In genomic region chr4:132291056-132291455, GRCm38 (mm10) we compare ENCODE assay signal across 22 mouse cellular contexts. TPM values are rescaled to one million over a fixed set of nuclear protein-coding genes. Genes with fewer than 3 reads are reported as not detected.
"Had no signal": no experiment of that assay in that cellular context is flagged by ENCODE, and none has a peak within 500 bp of the region (broad histone marks: within the 10 kb centered on the region; RNA-seq: fewer than 3 reads in every experiment).

No protein-coding gene starts in this region.

- H3K4me1 ChIP-seq: midbrain, embryonic 10.5 days; midbrain, embryonic 13.5 days; neural tube, embryonic 13.5 days; neural tube, embryonic 15.5 days; stomach, embryonic 15.5 days had no signal

- H3K27ac ChIP-seq: midbrain, embryonic 10.5 days; midbrain, embryonic 13.5 days; neural tube, embryonic 13.5 days; neural tube, embryonic 15.5 days; stomach, embryonic 15.5 days; stomach, postnatal 0 days had no signal

- DNase-seq: lung, adult 18-20 months; lung, embryonic 14.5 days; lung, postnatal 10 days; lung, postnatal 4 days; retina, postnatal 1 day; right cerebral cortex, adult 18-20 months; right cerebral cortex, postnatal 25 days; right cerebral cortex, postnatal 4 days; spleen, adult 18-20 months; thymus, adult 2 months; thymus, postnatal 25 days; thymus, postnatal 4 days had no signal

- H3K9me3 ChIP-seq: midbrain, embryonic 13.5 days; neural tube, embryonic 13.5 days; neural tube, embryonic 15.5 days had no signal

- H3K4me3 ChIP-seq: midbrain, embryonic 10.5 days; midbrain, embryonic 13.5 days; myocyte; neural tube, embryonic 13.5 days; neural tube, embryonic 15.5 days; stomach, embryonic 15.5 days had no signal

- H3K27me3 ChIP-seq: midbrain, embryonic 13.5 days; neural tube, embryonic 13.5 days; neural tube, embryonic 15.5 days; stomach, embryonic 15.5 days had no signal

- ATAC-seq: midbrain, embryonic 13.5 days; midbrain, embryonic 16.5 days had no signal

- H3K9ac ChIP-seq: lung, embryonic 14.5 days; midbrain, embryonic 13.5 days; neural tube, embryonic 13.5 days; neural tube, embryonic 15.5 days; stomach, embryonic 15.5 days had no signal

RNA-seq across cellular contexts. Expression of gene Rab42, which starts 12.1 kb away (rescaled TPM):
- total RNA-seq: megakaryocyte, adult 5-6 weeks; megakaryocyte-erythroid progenitor cell, adult 5-6 weeks had no signal
